Mouse (Mus musculus) thymus, postnatal 10 days (tissue): ENCODE results near the gene Hist1h4i.
"Not testable (repeated sequence)": the region's sequence is repeated elsewhere in the genome, so short reads cannot be mapped to it uniquely, and the experiment has no call there.

Source experiments
- DNase-seq, 2 experiments: peaks; one replicate each; pipeline ENCODE4 v3.0.0; 2021; ENCODE audit warnings: low spot score in 2 of 2

Hist1h4i gene

GRCm38 (mm10) chr13:22041142-22041536 is at the start of gene Hist1h4i:
TSS of gene Hist1h4i (minus strand) at chr13:22041362.
- DNase-seq = peak; percentile 96 to 99

GRCm38 (mm10) chr13:22084140-22084539 is 43.0 kb upstream of the Hist1h4i start, which contains the start of gene Vmn1r188:
TSS of gene Vmn1r188 (plus strand) at chr13:22084440.
- DNase-seq = not testable (repeated sequence)

- DNase-seq = no peak
Measured at GRCm38 (mm10) chr13:22063468-22063867, 22.3 kb upstream of the Hist1h4i start.

- DNase-seq = no peak
Measured at GRCm38 (mm10) chr13:22061422-22061821, 20.3 kb upstream of the Hist1h4i start.

- DNase-seq = no peak
Measured at GRCm38 (mm10) chr13:22053754-22054153, 12.6 kb upstream of the Hist1h4i start.

GRCm38 (mm10) chr13:22051523-22051859 is 10.3 kb upstream of the Hist1h4i start:
- DNase-seq = no peak

GRCm38 (mm10) chr13:22050591-22051522 is 9.7 kb upstream of the Hist1h4i start:
- peak; percentile 90 to 95 for DNase-seq

- peak; percentile 59 to 65 for DNase-seq
Measured at GRCm38 (mm10) chr13:22049737-22050440, 8.7 kb upstream of the Hist1h4i start.

- no peak for DNase-seq
Measured at GRCm38 (mm10) chr13:22049041-22049440, 7.9 kb upstream of the Hist1h4i start.

- DNase-seq = no peak
Measured at GRCm38 (mm10) chr13:22045311-22045710, 4.1 kb upstream of the Hist1h4i start.

GRCm38 (mm10) chr13:22044432-22045155 is 3.4 kb upstream of the Hist1h4i start:
- no peak for DNase-seq

- DNase-seq = peak in 1 of 2 experiments; percentile 58
Measured at GRCm38 (mm10) chr13:22043503-22044431, 2.6 kb upstream of the Hist1h4i start.

GRCm38 (mm10) chr13:22042568-22043502 is 1.7 kb upstream of the Hist1h4i start, which contains the start of the genes Hist1h2ag and Hist1h2bj:
TSS of gene Hist1h2ag (minus strand) at chr13:22042944.
TSS of gene Hist1h2bj (plus strand) at chr13:22043214.
- peak; percentile 87 to 88 for DNase-seq

GRCm38 (mm10) chr13:22041651-22042567 is 747 bp upstream of the Hist1h4i start:
- DNase-seq = no peak

GRCm38 (mm10) chr13:22040464-22041141 is 559 bp downstream of the Hist1h4i start:
- no peak for DNase-seq

GRCm38 (mm10) chr13:22039951-22040463 is 1.2 kb downstream of the Hist1h4i start:
- no peak for DNase-seq

- no peak for DNase-seq
Measured at GRCm38 (mm10) chr13:22039364-22039763, 1.8 kb downstream of the Hist1h4i start.

GRCm38 (mm10) chr13:22037415-22037814 is 3.7 kb downstream of the Hist1h4i start:
- no peak for DNase-seq
